Mouse (Mus musculus) heart, postnatal 36 days (tissue): ENCODE measurements around the gene Lcn2. TPM values are rescaled to one million over a fixed set of nuclear protein-coding genes. Genes with fewer than 3 reads are reported as not detected.

Source experiments
- DNase-seq, 2 experiments: peaks; one replicate each; pipeline ENCODE4 v3.0.0; 2021 to 2022
- intact Hi-C: fragments of 180-260 bp; cut with DNase I; formaldehyde crosslinking; loops from one replicate; pipeline ENCODE4 v1.15.1; 2025
- total RNA-seq, 2 experiments: library from RNA; stranded (reverse); gene quantifications; 2 replicates each; pipeline ENCODE4 v1.2.3; 2021

Lcn2 gene
- total RNA-seq, 2 experiments from 2014 or later, result 3.1 to 7.0 TPM

DNA sequence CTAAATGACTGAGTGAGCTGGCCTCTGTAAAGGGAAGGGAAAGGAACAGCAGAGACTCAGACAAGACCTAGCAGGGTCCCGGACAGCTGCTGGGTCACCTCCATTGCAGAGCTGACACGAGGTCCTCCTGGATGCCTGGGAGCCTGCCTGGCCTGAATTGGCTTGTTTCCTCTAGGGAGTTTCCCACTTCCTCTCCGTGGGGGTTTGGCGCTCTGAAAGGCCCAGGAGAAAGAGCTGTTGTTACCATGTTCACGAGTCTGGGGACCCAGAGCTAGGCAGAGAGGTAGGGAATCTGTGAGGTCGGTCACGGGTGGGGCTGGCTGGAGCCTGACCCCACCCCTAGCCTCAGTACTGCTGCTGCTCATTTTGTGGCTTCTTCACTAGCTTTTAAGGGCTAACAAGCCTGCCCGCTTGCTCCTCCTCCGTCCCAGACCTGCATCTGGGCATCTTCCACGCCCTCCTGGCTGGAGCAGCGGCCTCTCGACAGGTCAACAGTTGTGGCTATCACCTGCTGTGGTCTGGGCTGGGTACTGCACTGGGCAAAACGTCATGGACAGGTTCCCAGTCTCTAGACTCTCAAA, 37.5 kb downstream of the Lcn2 start:
- peak in 1 of 2 experiments; percentile 29 for DNase-seq
- intact Hi-C loops, result loop anchor here (2.0 kb wide), 1 partner anchor 42 kb away; no protein-coding TSS in a partner anchor

DNA sequence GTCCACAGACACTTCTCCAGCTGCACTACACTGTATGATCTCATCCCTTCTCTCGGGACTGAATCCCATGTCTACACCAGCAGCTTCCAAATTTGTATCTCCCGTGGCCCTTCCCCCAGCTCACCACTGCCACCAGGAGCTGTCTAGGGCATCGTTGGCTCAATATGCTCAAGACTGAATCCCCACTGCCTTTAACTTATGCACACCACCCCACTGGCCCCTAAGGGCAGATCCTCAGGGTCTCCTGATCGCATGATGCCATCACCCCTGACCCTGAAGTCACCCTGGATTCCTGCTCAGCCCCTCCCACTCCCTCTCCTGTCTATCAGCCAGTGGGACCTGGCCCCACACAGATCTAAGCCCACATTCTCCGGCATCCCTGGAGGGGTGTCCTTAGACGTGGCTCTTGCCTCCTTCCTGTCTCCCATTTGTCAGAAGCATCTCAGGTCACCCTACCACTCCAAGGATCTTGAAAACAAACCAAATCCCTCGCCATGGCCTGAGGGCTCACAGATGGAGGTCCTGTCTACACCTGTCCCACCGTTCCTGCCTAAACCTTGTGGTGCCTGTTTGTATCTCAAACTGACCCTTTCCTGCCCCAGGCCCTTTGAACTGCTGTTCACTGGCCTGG, 38.3 kb downstream of the Lcn2 start:
- intact Hi-C loops, result loop anchor here (2.0 kb wide), 1 partner anchor 41 kb away; no protein-coding TSS in a partner anchor
- DNase-seq, result no peak

DNA sequence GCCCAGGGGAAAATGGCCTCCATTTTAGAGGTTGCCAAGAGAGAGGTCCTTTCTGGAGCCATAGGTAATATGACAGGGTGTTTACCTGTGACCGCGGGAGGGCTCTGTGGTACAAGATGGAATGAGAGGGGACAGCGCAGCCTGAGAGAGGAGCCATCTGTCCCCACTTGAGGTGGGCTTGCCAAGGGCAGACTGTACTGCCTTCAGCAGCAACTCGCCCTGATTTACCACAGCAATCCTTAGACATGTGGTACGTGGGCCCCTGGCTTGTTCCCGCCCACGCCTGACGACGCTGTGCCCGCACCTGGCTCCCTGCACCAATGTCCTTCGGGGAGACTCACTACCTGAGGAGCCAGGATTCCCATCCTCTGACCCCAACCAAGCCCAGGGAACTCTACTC, 39.7 kb downstream of the Lcn2 start:
- no peak for DNase-seq
- intact Hi-C loops, result no loop called here

DNA sequence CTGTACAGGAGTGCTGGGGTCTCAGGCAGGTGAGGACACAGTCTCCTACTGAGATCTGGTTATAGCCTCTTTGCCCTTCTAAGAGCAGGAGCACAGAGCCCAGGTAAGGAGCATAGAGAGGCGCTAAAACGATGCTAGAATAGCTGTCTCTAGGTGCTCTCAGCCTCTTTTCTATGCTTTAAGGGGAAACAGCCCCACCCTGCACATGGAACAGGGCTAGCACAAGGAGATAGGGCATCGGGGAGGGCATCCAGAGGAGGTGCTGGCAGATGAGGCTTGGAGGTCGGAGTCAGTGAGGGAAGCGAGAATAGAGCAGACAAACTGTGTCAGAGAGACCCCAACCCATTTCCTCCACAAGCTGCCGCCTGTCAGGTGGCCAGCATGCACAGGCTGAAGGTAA, 41.0 kb downstream of the Lcn2 start:
- intact Hi-C loops, result no loop called here
- no peak for DNase-seq

DNA sequence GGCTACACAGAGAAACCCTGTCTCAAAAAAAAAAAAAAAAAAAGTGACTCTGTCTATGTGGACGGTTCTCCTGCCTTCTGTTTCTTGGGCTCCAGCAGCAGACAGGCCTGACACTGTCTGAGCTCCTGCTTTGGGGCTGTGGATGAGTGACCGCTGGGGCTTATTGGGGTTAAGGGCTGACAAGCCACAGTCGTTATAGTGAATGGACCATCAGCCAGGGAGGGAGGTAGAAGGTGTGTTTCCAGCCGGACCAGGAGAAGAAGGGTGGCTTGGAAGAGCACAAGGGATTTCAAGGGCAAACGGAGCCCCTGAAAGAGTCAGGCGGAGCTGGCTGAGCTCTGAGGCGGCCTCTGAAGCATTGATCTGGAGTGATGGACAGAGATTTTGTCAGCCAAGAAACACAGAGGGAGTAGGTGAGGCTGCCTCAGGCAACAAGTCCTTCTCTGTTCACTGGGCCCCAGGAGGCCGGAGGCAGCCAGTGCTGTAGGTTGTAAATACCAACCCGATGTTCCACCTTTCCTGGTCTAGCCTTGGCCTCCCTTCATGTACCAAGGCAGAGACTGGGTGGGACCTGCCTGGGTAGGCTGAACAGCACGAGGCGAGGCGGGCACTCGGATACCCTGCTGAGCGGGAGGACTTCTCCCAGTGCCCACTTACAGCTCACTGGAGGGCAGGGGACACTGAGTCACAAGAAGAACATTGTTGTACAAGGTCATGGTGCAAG, 43.3 kb downstream of the Lcn2 start:
- intact Hi-C loops, result no loop called here
- DNase-seq, result no peak

DNA sequence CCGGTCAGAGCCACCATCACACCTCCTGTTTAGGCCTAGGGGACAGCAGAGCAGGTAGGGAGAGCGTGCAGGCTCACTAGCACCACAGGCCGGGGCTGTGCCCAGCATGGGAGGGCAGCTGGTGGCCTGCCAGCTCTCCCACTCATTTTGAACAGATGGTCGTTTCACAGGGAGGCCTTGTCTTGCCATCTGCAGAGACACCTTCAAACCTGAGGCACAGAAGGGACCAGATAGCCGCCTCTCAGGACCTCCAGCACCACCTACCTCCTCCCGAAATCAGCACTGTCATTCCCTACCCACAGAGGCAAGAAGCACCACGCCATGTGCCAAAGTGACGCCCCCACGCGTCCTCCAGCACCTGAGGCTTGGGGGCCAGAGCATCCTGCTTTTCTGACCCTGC, 44.0 kb downstream of the Lcn2 start:
- no peak for DNase-seq
- intact Hi-C loops, result no loop called here

DNA sequence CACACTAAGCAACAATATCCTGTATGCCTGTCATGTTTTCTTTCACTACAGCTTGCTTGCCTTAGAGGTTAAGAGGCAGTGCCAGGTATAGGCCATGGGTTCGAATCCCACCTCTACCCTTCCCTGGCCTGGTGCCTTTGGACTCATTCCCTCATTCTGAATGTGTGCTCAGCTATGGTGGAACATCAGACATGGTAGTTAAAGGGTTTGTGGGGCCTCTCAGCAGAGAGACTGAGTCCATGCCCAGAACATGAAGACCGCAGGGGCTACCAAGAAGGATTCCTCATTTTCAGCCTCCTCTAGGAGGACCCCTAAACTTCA, 44.7 kb downstream of the Lcn2 start:
- DNase-seq, result no peak
- intact Hi-C loops, result no loop called here

DNA sequence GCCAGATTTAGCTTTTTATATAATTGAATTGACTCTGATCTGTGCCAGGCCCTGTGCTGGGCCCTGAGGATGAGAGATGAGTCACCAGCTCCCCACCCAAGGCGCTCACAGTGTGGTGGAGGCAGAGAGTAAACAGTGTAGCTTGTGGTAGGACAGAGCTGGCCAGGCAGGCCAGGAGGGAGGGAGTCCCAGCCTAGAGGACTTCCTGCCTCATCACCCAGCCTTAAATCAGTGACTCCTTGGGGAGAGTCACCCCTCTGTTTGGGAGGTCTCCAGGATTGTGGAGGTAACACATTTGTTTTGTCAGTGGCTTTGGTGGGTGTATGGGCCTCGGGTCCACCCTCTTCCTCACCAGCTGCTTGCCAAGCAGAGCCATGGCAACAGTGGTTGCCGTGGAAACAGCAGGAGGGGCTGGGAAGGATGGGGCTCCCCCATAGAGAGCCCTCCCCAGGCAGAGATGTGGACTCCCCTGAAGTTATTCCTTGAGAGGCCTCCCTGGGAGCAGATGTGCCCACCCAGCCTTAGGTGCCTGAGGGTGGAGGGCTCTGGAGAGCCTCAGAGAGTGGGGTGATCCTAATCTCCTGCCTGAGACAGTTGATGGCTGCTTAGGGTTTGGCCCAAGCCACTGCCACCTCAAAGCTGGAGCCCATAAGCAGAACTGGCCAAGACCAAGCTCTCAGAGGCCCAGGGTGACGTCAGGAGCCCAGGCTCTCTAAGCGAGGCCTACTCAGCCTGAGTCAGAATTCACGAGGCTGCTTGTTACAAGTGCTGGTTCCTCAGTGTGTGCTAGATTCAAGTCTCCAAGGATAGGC, 45.3 kb downstream of the Lcn2 start:
- intact Hi-C loops, result no loop called here
- DNase-seq, result peak; percentile 59 to 72

DNA sequence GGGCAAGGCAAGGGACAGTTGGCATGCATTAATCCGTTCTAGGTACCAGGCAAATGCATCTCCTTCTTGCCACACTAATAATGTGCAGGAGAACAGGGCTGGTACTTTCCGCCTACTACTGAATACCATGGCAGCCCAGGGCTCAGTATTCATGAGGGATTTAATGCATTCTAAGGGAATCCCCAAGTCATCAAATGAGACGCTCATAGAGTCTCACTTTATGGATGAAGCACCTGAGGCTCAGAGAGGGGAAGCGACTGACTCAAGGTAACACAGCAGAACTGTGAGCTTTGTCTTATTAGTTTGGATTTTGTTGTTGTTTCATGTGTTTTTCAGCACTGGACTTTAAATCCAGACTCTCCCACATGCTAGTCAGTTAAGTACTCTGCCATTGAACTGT, 46.0 kb downstream of the Lcn2 start:
- intact Hi-C loops, result no loop called here
- DNase-seq, result no peak

DNA sequence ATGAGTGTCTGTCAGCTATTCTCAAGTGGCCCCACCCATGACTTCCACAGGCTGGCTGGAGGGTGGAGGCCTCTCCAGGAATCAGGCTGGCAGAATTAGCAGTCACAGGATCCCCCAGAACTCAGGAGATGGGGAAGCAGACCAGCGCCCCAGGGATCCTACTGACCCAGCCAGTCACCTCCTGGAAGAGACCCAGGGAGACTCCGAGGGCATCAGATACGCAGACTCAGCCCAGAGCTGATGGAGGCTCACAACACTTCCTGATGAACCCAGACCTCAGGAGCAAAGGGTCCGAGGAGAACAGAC, 46.5 kb downstream of the Lcn2 start:
- no peak for DNase-seq
- intact Hi-C loops, result no loop called here

DNA sequence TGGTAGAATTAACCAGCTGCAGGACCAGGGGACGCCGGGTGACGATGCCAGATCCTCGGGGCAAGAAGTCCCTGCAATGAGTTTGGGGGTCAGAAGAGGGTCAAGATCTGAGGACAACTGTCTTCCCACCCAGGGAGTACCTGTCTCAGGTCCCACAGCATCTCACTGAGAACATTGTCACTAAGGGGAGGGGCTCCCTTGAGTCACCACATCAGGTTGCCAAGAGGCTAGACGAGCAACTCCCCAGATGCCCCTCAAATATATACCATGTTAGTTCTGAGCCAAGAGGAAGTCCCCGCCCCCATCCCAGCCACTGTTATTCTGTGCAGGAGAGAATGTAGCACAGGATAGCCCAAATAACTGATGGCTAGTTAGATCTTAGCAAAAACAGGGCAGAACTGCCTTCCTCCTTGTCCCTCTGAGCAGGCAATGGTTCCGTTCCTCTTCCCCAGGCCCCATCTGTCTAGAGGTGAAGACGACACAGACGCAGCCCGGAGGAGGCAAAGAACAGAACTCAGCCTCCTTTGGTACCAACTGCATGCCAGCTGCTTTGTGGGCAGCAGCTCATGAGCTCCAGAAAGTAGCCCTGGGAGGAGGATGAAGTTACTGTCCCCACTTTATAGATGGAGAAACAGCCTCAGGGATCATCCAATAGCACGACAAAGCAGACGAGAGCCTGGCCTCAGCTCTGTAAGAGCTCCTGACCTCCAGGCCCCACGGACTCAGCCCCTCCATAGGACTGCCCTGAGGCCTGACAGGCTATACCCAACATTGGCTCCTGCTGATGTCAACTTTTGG, 47.0 kb downstream of the Lcn2 start:
- intact Hi-C loops, result no loop called here
- no peak for DNase-seq

DNA sequence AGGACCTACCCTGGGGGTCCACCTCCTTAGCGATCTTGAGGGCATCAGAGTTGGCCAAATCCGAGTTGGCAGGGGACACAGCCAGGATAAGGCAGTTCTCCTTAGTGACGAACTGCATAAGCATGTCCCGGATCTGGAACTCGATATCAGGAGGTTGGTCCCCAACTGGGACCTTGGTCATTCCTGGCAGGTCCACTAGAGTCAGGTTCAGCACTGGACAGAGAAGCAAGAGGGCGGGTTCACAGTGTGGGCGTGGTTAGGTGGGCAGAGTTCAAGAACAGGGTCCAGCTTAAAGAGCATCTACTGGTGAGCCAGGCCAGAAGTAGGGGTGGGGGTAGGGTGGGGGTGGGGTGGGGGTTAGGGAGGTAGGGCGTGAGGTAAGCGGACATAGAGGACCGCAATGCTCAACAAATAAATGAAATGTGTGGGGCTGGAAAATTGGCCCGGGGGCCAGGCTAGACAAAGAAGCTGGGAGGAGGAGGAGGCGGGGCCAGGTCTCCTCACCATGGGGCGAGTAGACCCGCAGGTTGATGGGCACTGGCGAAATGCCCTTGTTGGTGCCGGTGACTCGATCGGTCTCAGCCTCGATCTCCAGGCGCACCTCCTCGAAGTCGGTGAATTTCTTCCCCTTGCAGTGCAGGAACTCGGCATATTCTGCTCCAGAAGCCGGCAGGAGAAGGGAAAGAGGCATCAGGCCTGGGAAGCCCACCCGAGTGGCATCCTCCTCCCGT, 48.0 kb downstream of the Lcn2 start:
- no peak for DNase-seq
- intact Hi-C loops, result no loop called here

DNA sequence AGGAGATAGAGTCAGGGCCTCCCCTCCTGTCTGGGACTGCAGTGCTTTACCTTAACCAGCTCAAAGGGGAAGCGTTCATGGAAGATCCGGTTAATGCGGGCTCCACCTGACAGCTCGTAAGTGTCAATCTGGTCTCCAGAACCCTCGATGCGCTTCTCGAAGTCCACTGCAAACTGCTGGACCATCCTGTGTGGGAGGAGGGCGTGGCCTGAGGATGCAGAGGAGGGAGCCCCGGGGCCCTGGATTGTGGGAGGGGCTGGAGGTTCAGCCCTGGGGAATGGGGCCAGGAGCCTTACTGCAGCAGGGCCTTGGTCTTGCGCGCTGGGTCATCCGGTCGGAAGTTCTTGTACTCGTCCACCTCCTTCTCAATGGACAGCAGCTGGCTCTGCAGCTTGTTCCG, 52.2 kb downstream of the Lcn2 start:
- intact Hi-C loops, result no loop called here
- DNase-seq, result no peak

Other genes starting within 250 kb of the Lcn2 start
- 10 to 100 TPM; 75.5 to 80.0 TPM for gene Prrc2b, start 237.2 kb downstream of the Lcn2 start, total RNA-seq
- gene Pomt1, start 151.7 kb downstream of the Lcn2 start, total RNA-seq, result 10 to 100 TPM; 13.7 to 14.3 TPM
- 10 to 100 TPM; 22.9 to 24.1 TPM for gene Uck1, start 128.1 kb downstream of the Lcn2 start, total RNA-seq
- 10 to 100 TPM; 74.5 to 78.2 TPM for gene Golga2, start 100.9 kb downstream of the Lcn2 start, total RNA-seq
- 100 to 1,000 TPM; 188 to 208 TPM for gene Swi5, start 100.2 kb downstream of the Lcn2 start, total RNA-seq
- 10 to 100 TPM; 25.0 to 33.3 TPM for gene Ciz1, start 35.9 kb downstream of the Lcn2 start, total RNA-seq
- 1 to 10 TPM; 4.0 TPM for gene Dnm1, start 34.9 kb downstream of the Lcn2 start, total RNA-seq
- gene 1110008P14Rik, start 6.3 kb downstream of the Lcn2 start, total RNA-seq, result 10 to 100 TPM; 43.9 to 44.3 TPM
- 10 to 100 TPM; 69.9 to 70.6 TPM for gene Ptges2, start 7.6 kb upstream of the Lcn2 start, total RNA-seq
- 1 to 10 TPM; 3.1 to 3.8 TPM for gene Naif1, start 62.2 kb upstream of the Lcn2 start, total RNA-seq
- 10 to 100 TPM in 1 of 2 experiments, 1 to 10 TPM in 1; 4.8 to 12.4 TPM for gene Slc25a25, start 63.2 kb upstream of the Lcn2 start, total RNA-seq
- gene Fam102a, start 147.1 kb upstream of the Lcn2 start, total RNA-seq, result 10 to 100 TPM in 1 of 2 experiments, 1 to 10 TPM in 1; 8.9 to 10.6 TPM
- 10 to 100 TPM; 17.9 to 21.3 TPM for gene Dpm2, start 182.6 kb upstream of the Lcn2 start, total RNA-seq
- under 1 TPM in 1 of 2 experiments, not detected in 1; 0.43 TPM for gene Pip5kl1, start 186.5 kb upstream of the Lcn2 start, total RNA-seq
- not detected for gene 9430097D07Rik, start 187.4 kb upstream of the Lcn2 start, total RNA-seq
- gene St6galnac4, start 198.8 kb upstream of the Lcn2 start, total RNA-seq, result 10 to 100 TPM; 18.7 to 21.7 TPM
- gene St6galnac6, start 211.5 kb upstream of the Lcn2 start, total RNA-seq, result 100 to 1,000 TPM; 108 to 116 TPM
- 100 to 1,000 TPM; 631 to 727 TPM for gene Ak1, start 233.5 kb upstream of the Lcn2 start, total RNA-seq